Mouse (Mus musculus): Measurements from ENCODE around the gene Zc3h6.

- TF ChIP-seq CTCF (IDR thresholded peaks at IDR 0.05; ENCODE audit: borderline replicate concordance, insufficient read depth, low read length) (no peak), POLR2A (IDR thresholded peaks at IDR 0.05; ENCODE audit: low read depth, low read length) (no peak)
Measured at GRCm38 (mm10) chr2:128928446-128928845, 38.8 kb upstream of the Zc3h6 start.

Measured in embryonic fibroblast, embryonic 13.5 days (primary cell).